Mouse (Mus musculus): ENCODE data around the gene Cylc1.

Gene Cylc1

GRCm38 (mm10) chrX:111110118-111110517, at the start of gene Cylc1:
Cylc1 (plus strand) TSS chrX:111110418.
- DNase-seq (ENCODE audit: low read depth) = no peak

GRCm38 (mm10) chrX:111078680-111079079, 31.5 kb upstream of the Cylc1 start:
- no peak for DNase-seq (ENCODE audit: low read depth)

- no peak for DNase-seq (ENCODE audit: low read depth)
Observed at GRCm38 (mm10) chrX:111168040-111168439, 57.8 kb downstream of the Cylc1 start, which contains the start of gene Gm10112. Gm10112 (plus strand) TSS chrX:111168340.
